Mouse (Mus musculus) A20 (cell line): ENCODE measurements at regions not wholly inside any gene's neighbourhood (a gene's known extent, or its start where the extent isn't known, plus 50 kb on each side); places are given as distances from the start of the nearest gene placed in this dataset.
A peak's percentile ranks its signal among the peaks of the same experiment; 100 is the strongest.

ENCODE experiments used
- DNase-seq: peaks from one replicate; pipeline ENCODE4 v3.0.0-alpha.2; 2011; ENCODE audit warnings: low read depth, low spot score

DNA sequence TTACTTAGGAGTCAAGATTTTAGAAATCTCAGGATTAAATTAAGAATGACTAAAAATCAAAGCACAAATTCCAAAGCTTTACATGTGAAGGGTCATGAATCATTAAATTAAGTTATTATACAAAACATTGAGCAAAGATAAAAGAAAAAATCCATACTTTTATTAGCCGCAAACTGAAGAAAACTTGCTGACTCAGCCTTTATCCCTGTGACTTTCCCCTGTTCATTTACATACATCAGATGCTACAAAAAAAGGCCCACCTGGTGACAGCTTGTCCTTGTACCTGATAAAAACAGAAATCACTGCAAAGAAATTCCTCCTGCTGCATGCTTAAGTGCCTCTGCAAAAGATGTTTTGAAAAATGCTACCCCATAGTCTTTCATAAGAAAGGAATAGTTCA lies 2555.9 kb upstream of the Pcdh20 start:
- no peak for DNase-seq

DNA sequence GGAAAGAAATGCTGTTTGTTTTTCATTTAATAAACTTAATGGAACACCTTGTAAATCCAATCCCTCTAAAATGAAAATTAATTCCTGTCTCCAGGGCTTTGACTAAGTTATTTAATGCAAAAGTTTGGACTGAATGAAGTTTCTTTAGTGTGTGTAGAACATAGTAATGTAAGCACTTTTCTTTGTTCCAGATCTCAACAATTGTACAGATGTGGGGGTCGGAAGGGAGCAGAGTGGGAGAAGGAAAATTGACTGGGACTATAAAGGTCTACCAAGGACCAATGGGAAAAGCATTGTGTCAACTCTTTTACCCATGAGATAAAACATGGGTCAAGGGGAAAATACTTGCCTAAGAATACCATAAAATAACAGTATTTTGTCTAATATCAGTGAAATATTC lies 2548.9 kb upstream of the Pcdh20 start:
- no peak for DNase-seq

DNA sequence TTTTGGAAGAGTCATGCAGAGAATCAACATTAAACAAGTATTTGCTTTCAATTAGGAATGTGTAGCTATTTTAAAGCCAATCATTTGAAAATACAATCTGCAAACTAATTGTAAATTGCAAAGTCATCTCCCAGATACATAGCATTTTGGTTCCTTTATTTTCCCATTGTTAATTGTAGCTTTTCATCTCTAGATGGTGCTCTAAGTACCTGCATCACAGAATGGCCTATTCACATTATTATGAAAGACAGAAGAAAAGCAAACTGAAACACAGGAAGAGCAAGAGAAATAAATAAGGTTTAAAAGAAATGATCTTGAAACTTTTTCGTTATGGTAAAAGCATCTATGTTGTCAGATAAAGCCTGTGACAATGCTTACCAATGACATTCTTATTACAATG lies 2543.5 kb upstream of the Pcdh20 start:
- DNase-seq, result peak; percentile 43
